Mouse (Mus musculus) heart, postnatal 0 days (tissue): ENCODE measurements around the gene Nav2. TPM values are rescaled to one million over a fixed set of nuclear protein-coding genes. Genes with fewer than 3 reads are reported as not detected.

Experiments used
- ATAC-seq: fragments of 200-750 bp; cut with Nextera tagmentation; 2 replicates; pipeline ENCODE4 v1.8.0; 2017; ENCODE audit warnings: low read depth, moderate number of reproducible peaks, moderate library complexity; ENCODE audit not compliant: insufficient read depth
- DNase-seq: peaks from one replicate; pipeline ENCODE4 v3.0.0-alpha.2; 2016; ENCODE audit warnings: low spot score
- H3K27ac ChIP-seq: fragments of 300-500 bp; sonication (generic); 2 replicates; pipeline ENCODE4 v1.5.1; 2014; ENCODE audit warnings: low read depth, mild to moderate bottlenecking
- H3K27me3 ChIP-seq: fragments of 300-500 bp; sonication (generic); 2 replicates; pipeline ENCODE4 v1.6.1; 2014; ENCODE audit warnings: low read length, mixed read lengths; ENCODE audit not compliant: control insufficient read depth, insufficient read depth
- H3K36me3 ChIP-seq: fragments of 300-500 bp; sonication (generic); replicated peaks from 2 replicates; pipeline ENCODE4 v1.6.1; 2014; ENCODE audit warnings: low read length, mixed read lengths; ENCODE audit not compliant: control insufficient read depth, insufficient read depth
- H3K4me1 ChIP-seq: fragments of 300-500 bp; sonication (generic); 2 replicates; pipeline ENCODE4 v1.6.1; 2014; ENCODE audit warnings: antibody characterized with exemption; ENCODE audit not compliant: control insufficient read depth, insufficient read depth
- H3K4me2 ChIP-seq: fragments of 300-500 bp; sonication (generic); 2 replicates; pipeline ENCODE4 v1.6.1; 2014; ENCODE audit warnings: low read depth, mild to moderate bottlenecking, low read length, moderate library complexity
- H3K4me3 ChIP-seq: fragments of 300-500 bp; sonication (generic); 2 replicates; pipeline ENCODE4 v1.5.1; 2014; ENCODE audit warnings: low read depth, low read length
- H3K9ac ChIP-seq: fragments of 300-500 bp; sonication (generic); replicated peaks from 2 replicates; pipeline ENCODE4 v1.6.1; 2014; ENCODE audit warnings: low read depth, low read length, mixed read lengths
- H3K9me3 ChIP-seq: fragments of 300-500 bp; sonication (generic); replicated peaks from 2 replicates; pipeline ENCODE4 v1.6.1; 2016; ENCODE audit warnings: low read length; ENCODE audit not compliant: control insufficient read depth
- CTCF ChIP-seq: IDR thresholded peaks from 2 replicates; pipeline ENCODE4 v1.5.1; 2016; ENCODE audit warnings: antibody characterized with exemption, control low read depth, low read depth
- EP300 ChIP-seq: IDR thresholded peaks from 2 replicates; pipeline ENCODE4 v1.6.1; 2016; ENCODE audit warnings: antibody characterized with exemption, low read depth
- WGBS: fragments of 180-500 bp; shearing (Covaris S2); extraction: QIAGEN DNeasy Blood & Tissue Kit; methylation state at CpG from one replicate; pipeline ENCODE4 v1.1.7; 2014; 5-methylcytosine and 5-hydroxymethylcytosine counted together
- polyA plus RNA-seq: library from polyadenylated mRNA; unstranded; fragments of >200 nt; fragmentation: Nextera tagmentation; extraction: Ambion mirVana; gene quantifications from 2 replicates; pipeline ENCODE4 v1.2.1, GENCODE M21; 2015
- total RNA-seq: library from RNA; depleted of rRNA; stranded (reverse); fragments of >200 nt; gene quantifications from 2 replicates; pipeline ENCODE4 v1.2.3, GENCODE M21; 2014; ENCODE audit warnings: low replicate concordance

The Nav2 gene
- total and polyA plus RNA-seq, 2 experiments from 2014 or later: 22.8 to 77.9 TPM

- TF ChIP-seq CTCF: no peak
- TF ChIP-seq EP300: no peak
- Histone ChIP-seq H3K36me3 (no peaks in the 10 kb centered on the region), H3K9me3 (0 out of 2 replicates have a peak, but pooled peaks cover 5% of the 10 kb centered on the region), H3K27ac (no peak overlapping the region), H3K4me1 (peaks cover 17% of the 10 kb centered on the region), H3K9ac (no peak overlapping the region), H3K27me3 (no peaks in the 10 kb centered on the region), H3K4me3 (no peak overlapping the region), H3K4me2 (no peak overlapping the region)
- DNase-seq (no peak), ATAC-seq (no peak)
- 74% methylated on average over 2 of the region's 2 CpGs for WGBS
Observed at GRCm38 (mm10) chr7:49322179-49322578, 413.7 kb downstream of the Nav2 start.

DNA sequence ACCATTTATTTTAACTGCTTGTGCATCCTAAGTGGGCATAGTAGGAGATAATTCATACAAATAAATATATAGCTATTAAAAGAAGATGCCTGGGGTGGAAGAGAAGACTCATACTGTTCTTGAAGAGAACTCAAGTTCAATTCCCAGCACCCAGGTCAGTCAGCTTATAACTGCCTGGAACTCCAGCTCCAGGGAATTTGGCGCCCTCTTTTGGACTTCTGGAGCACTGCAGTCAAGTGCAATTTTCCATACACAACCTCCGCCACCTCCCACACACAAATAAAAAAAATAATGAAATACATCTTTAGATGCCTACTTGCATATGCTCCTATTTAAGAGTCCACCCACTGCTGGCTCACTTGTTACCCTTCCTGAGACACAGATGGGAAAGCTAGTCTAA, 416.1 kb downstream of the Nav2 start:
- no peak for DNase-seq
- no peaks in the 10 kb centered on the region for H3K36me3 ChIP-seq
- no peaks in the 10 kb centered on the region for H3K27me3 ChIP-seq
- no peak overlapping the region for H3K9ac ChIP-seq
- no peak for ATAC-seq
- H3K27ac ChIP-seq: no peak overlapping the region
- whole genome bisulfite sequencing: 91% methylated on average over 2 of the region's 2 CpGs
- 0 out of 2 replicates have a peak, but pooled peaks cover 5% of the 10 kb centered on the region for H3K9me3 ChIP-seq
- H3K4me1 ChIP-seq: peaks cover 22% of the 10 kb centered on the region
- no peak overlapping the region for H3K4me2 ChIP-seq
- TF ChIP-seq EP300: no peak
- TF ChIP-seq CTCF: peak; percentile 5; the same call in 1 of the 2 replicates
- no peak overlapping the region for H3K4me3 ChIP-seq

DNA sequence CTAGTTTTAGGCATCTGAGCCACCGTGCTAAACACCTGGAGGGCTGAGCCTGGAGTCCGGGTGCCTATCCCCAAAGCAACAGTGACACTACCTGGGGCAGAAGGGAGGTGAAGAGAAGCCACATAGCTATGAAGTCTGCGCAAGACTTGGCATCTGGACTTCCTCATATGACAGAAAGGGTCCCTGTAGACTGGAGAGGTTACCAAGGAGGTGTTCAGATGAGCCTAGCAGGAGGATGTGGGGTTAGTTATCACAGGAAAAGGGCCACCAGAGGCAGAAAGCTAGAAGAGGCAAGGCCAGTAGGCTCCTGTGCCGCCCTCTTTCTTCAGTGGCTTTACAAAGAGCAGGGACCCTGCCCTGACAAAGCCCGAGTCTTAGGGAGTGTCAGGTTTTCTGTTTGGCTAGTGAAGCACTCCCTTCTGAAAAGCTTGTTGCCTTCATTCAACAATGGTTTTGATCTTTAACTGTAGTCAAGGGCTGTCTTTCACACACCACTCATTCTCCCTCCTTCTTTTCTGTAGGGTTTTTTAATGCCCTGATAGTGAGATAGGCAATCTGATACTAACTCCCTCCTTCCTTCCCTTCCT, 417.7 kb downstream of the Nav2 start:
- H3K27me3 ChIP-seq: no peaks in the 10 kb centered on the region
- DNase-seq: no peak
- no peak overlapping the region for H3K9ac ChIP-seq
- no peak overlapping the region for H3K27ac ChIP-seq
- H3K36me3 ChIP-seq: no peaks in the 10 kb centered on the region
- peaks cover 17% of the 10 kb centered on the region for H3K4me1 ChIP-seq
- 81% methylated on average over 5 of the region's 5 CpGs for WGBS
- H3K9me3 ChIP-seq: 0 out of 2 replicates have a peak, but pooled peaks cover 5% of the 10 kb centered on the region
- TF ChIP-seq CTCF (no peak), EP300 (no peak)
- no peak overlapping the region for H3K4me3 ChIP-seq
- no peak overlapping the region for H3K4me2 ChIP-seq
- ATAC-seq: no peak

GRCm38 (mm10) chr7:49326967-49327742, 418.6 kb downstream of the Nav2 start:
- Histone ChIP-seq H3K4me1 (peaks cover 17% of the 10 kb centered on the region), H3K9me3 (0 out of 2 replicates have a peak, but pooled peaks cover 5% of the 10 kb centered on the region), H3K4me3 (no peak overlapping the region), H3K9ac (no peak overlapping the region), H3K4me2 (no peak overlapping the region), H3K36me3 (no peaks in the 10 kb centered on the region), H3K27ac (no peak overlapping the region), H3K27me3 (no peaks in the 10 kb centered on the region)
- no peak for DNase-seq
- ATAC-seq: no peak
- TF ChIP-seq EP300: no peak
- no peak for TF ChIP-seq CTCF
- 31% methylated on average over 9 of the region's 9 CpGs for WGBS

DNA sequence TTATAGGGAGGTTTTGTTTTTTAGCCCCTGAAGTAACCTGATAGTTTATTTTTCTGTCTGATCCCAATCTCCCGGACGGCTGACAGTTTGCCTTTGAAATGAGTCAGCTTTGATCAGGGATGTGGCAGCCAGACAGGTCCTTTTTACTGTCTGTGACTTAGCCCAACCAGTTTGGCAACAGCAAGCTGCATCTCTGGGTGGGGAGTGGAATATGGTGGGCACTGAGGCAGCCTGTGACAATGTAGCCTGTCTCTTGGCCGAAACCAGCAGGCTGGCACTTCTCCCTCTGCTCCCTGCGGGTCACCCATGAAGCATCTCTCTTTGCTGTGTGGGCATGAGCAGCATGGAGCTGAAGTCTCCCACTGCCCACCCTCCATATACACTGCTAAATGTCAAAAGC, 421.7 kb downstream of the Nav2 start:
- Histone ChIP-seq H3K4me3 (no peak overlapping the region), H3K9ac (no peak overlapping the region), H3K36me3 (no peaks in the 10 kb centered on the region), H3K4me1 (peaks cover 27% of the 10 kb centered on the region), H3K27me3 (no peaks in the 10 kb centered on the region), H3K27ac (no peak overlapping the region), H3K4me2 (no peak overlapping the region), H3K9me3 (no peaks in the 10 kb centered on the region)
- TF ChIP-seq EP300: no peak
- no peak for TF ChIP-seq CTCF
- no peak for ATAC-seq
- WGBS: 79% methylated on average over 4 of the region's 4 CpGs
- no peak for DNase-seq
